Mouse (Mus musculus): ENCODE measurements around the gene Smim13. TPM values are rescaled to one million over a fixed set of nuclear protein-coding genes. Genes with fewer than 3 reads are reported as not detected.
"Not testable (repeated sequence)": the region's sequence is repeated elsewhere in the genome, so short reads cannot be mapped to it uniquely, and the experiment has no call there.

The Smim13 gene
- polyA plus RNA-seq, 1 experiment from 2014 or later = 11.9 TPM

- H3K4me3 ChIP-seq (ENCODE audit: low read depth, low read length) = no peak overlapping the region
- H3K36me3 ChIP-seq (ENCODE audit: insufficient read depth) = no peaks in the 10 kb centered on the region
- no peak for TF ChIP-seq CTCF (IDR thresholded peaks at IDR 0.05; ENCODE audit: low read depth)
- peak overlapping the region; percentile 20; the same call in 1 of the 2 replicates for H3K4me2 ChIP-seq
- DNase-seq (peak; percentile 48), ATAC-seq (ENCODE audit: insufficient read depth) (no peak)
- H3K9me3 ChIP-seq (ENCODE audit: low read depth, low read length) = no peaks in the 10 kb centered on the region
- H3K27ac ChIP-seq (ENCODE audit: low read depth) = peak overlapping the region; percentile 20; the same call in 1 of the 2 replicates
- H3K4me1 ChIP-seq (ENCODE audit: insufficient read depth) = 0 out of 2 replicates have a peak, but pooled peaks cover 3% of the 10 kb centered on the region
- 23% methylated on average over 5 of the region's 5 CpGs for WGBS
- H3K9ac ChIP-seq = no peak overlapping the region
- no peaks in the 10 kb centered on the region for H3K27me3 ChIP-seq (ENCODE audit: insufficient read depth, low read length)
Measured at GRCm38 (mm10) chr13:41251667-41252066, 2.0 kb downstream of the Smim13 start.

GRCm38 (mm10) chr13:41252141-41252540 is 2.5 kb downstream of the Smim13 start:
- Histone ChIP-seq H3K27ac (ENCODE audit: low read depth) (peak overlapping the region; percentile 20; the same call in 1 of the 2 replicates), H3K9me3 (ENCODE audit: low read depth, low read length) (no peaks in the 10 kb centered on the region), H3K4me1 (ENCODE audit: insufficient read depth) (0 out of 2 replicates have a peak, but pooled peaks cover 3% of the 10 kb centered on the region), H3K27me3 (ENCODE audit: insufficient read depth, low read length) (no peaks in the 10 kb centered on the region), H3K9ac (no peak overlapping the region), H3K4me2 (peak overlapping the region; percentile 20; the same call in 1 of the 2 replicates), H3K36me3 (ENCODE audit: insufficient read depth) (no peaks in the 10 kb centered on the region), H3K4me3 (ENCODE audit: low read depth, low read length) (no peak overlapping the region)
- DNase-seq (no peak), ATAC-seq (ENCODE audit: insufficient read depth) (no peak)
- 51% methylated on average over 6 of the region's 6 CpGs for WGBS
- TF ChIP-seq CTCF (IDR thresholded peaks at IDR 0.05; ENCODE audit: low read depth) = no peak

GRCm38 (mm10) chr13:41252736-41253135 is 3.1 kb downstream of the Smim13 start:
- 89% methylated on average over 7 of the region's 7 CpGs for WGBS
- H3K27ac ChIP-seq (ENCODE audit: low read depth) = no peak overlapping the region
- no peak overlapping the region for H3K4me3 ChIP-seq (ENCODE audit: low read depth, low read length)
- no peak for ATAC-seq (ENCODE audit: insufficient read depth)
- no peaks in the 10 kb centered on the region for H3K36me3 ChIP-seq (ENCODE audit: insufficient read depth)
- 0 out of 2 replicates have a peak, but pooled peaks cover 3% of the 10 kb centered on the region for H3K4me1 ChIP-seq (ENCODE audit: insufficient read depth)
- H3K27me3 ChIP-seq (ENCODE audit: insufficient read depth, low read length) = no peaks in the 10 kb centered on the region
- no peak for DNase-seq
- H3K4me2 ChIP-seq = no peak overlapping the region
- no peaks in the 10 kb centered on the region for H3K9me3 ChIP-seq (ENCODE audit: low read depth, low read length)
- H3K9ac ChIP-seq = no peak overlapping the region
- TF ChIP-seq CTCF (IDR thresholded peaks at IDR 0.05; ENCODE audit: low read depth) = no peak

GRCm38 (mm10) chr13:41256126-41256525 is 6.5 kb downstream of the Smim13 start:
- no peaks in the 10 kb centered on the region for H3K27me3 ChIP-seq (ENCODE audit: insufficient read depth, low read length)
- no peaks in the 10 kb centered on the region for H3K36me3 ChIP-seq (ENCODE audit: insufficient read depth)
- ATAC-seq (ENCODE audit: insufficient read depth) = no peak
- H3K9me3 ChIP-seq (ENCODE audit: low read depth, low read length) = no peaks in the 10 kb centered on the region
- H3K9ac ChIP-seq = no peak overlapping the region
- no peak overlapping the region for H3K27ac ChIP-seq (ENCODE audit: low read depth)
- H3K4me3 ChIP-seq (ENCODE audit: low read depth, low read length) = no peak overlapping the region
- no peaks in the 10 kb centered on the region for H3K4me1 ChIP-seq (ENCODE audit: insufficient read depth)
- no peak overlapping the region for H3K4me2 ChIP-seq
- no peak for TF ChIP-seq CTCF (IDR thresholded peaks at IDR 0.05; ENCODE audit: low read depth)
- 89% methylated on average over 5 of the region's 5 CpGs for WGBS
- no peak for DNase-seq

GRCm38 (mm10) chr13:41256962-41257361 is 7.3 kb downstream of the Smim13 start:
- no peak overlapping the region for H3K4me2 ChIP-seq
- H3K4me1 ChIP-seq (ENCODE audit: insufficient read depth) = no peaks in the 10 kb centered on the region
- H3K27me3 ChIP-seq (ENCODE audit: insufficient read depth, low read length) = no peaks in the 10 kb centered on the region
- 89% methylated on average over 3 of the region's 3 CpGs for WGBS
- no peak overlapping the region for H3K4me3 ChIP-seq (ENCODE audit: low read depth, low read length)
- no peak overlapping the region for H3K27ac ChIP-seq (ENCODE audit: low read depth)
- H3K9ac ChIP-seq = no peak overlapping the region
- DNase-seq (no peak), ATAC-seq (ENCODE audit: insufficient read depth) (no peak)
- no peaks in the 10 kb centered on the region for H3K36me3 ChIP-seq (ENCODE audit: insufficient read depth)
- no peaks in the 10 kb centered on the region for H3K9me3 ChIP-seq (ENCODE audit: low read depth, low read length)
- no peak for TF ChIP-seq CTCF (IDR thresholded peaks at IDR 0.05; ENCODE audit: low read depth)

GRCm38 (mm10) chr13:41257851-41258250 is 8.2 kb downstream of the Smim13 start:
- ATAC-seq (ENCODE audit: insufficient read depth) (no peak), DNase-seq (no peak)
- 66% methylated on average over 4 of the region's 4 CpGs for WGBS
- Histone ChIP-seq H3K4me3 (ENCODE audit: low read depth, low read length) (no peak overlapping the region), H3K9ac (no peak overlapping the region), H3K27ac (ENCODE audit: low read depth) (no peak overlapping the region), H3K27me3 (ENCODE audit: insufficient read depth, low read length) (no peaks in the 10 kb centered on the region), H3K9me3 (ENCODE audit: low read depth, low read length) (no peaks in the 10 kb centered on the region), H3K4me1 (ENCODE audit: insufficient read depth) (no peaks in the 10 kb centered on the region), H3K36me3 (ENCODE audit: insufficient read depth) (no peaks in the 10 kb centered on the region), H3K4me2 (no peak overlapping the region)
- TF ChIP-seq CTCF (IDR thresholded peaks at IDR 0.05; ENCODE audit: low read depth) = no peak

GRCm38 (mm10) chr13:41261617-41262016 is 12.0 kb downstream of the Smim13 start:
- not testable (repeated sequence) for H3K9me3 ChIP-seq (ENCODE audit: low read depth, low read length); ATAC-seq (ENCODE audit: insufficient read depth); H3K9ac ChIP-seq; H3K4me1 ChIP-seq (ENCODE audit: insufficient read depth); H3K4me2 ChIP-seq; H3K27ac ChIP-seq (ENCODE audit: low read depth); DNase-seq; H3K4me3 ChIP-seq (ENCODE audit: low read depth, low read length); H3K36me3 ChIP-seq (ENCODE audit: insufficient read depth); H3K27me3 ChIP-seq (ENCODE audit: insufficient read depth, low read length)
- 91% methylated on average over 8 of the region's 8 CpGs for WGBS

All from lung, embryonic 14.5 days (tissue).